Mouse (Mus musculus) megakaryocyte, embryonic 14.5 days (primary cell): ENCODE data around the gene Adam15. TPM values are rescaled to one million over a fixed set of nuclear protein-coding genes. Genes with fewer than 3 reads are reported as not detected.

ENCODE experiments used
- H3K27me3 ChIP-seq: replicated peaks from 2 replicates; pipeline ENCODE3; 2012; ENCODE audit warnings: inconsistent platforms
- H3K36me3 ChIP-seq: replicated peaks from 2 replicates; pipeline ENCODE3; 2012; ENCODE audit warnings: low read length, inconsistent platforms, mixed read lengths
- H3K4me1 ChIP-seq: 2 replicates; pipeline ENCODE4 v1.6.1; 2012; ENCODE audit warnings: inconsistent platforms
- H3K4me3 ChIP-seq: replicated peaks from 2 replicates; pipeline ENCODE3; 2012; ENCODE audit warnings: moderate library complexity, mild to moderate bottlenecking, inconsistent platforms
- H3K9me3 ChIP-seq: 2 replicates; pipeline ENCODE4 v1.6.1; 2012; ENCODE audit warnings: inconsistent platforms
- FLI1 ChIP-seq: IDR thresholded peaks from 2 replicates; pipeline ENCODE4 v1.6.1; 2012; ENCODE audit warnings: low read length, inconsistent platforms, mixed read lengths
- GATA1 ChIP-seq: IDR thresholded peaks from 3 replicates; pipeline ENCODE4 v1.6.1; 2012; ENCODE audit warnings: mixed read lengths, low read length, inconsistent platforms, borderline replicate concordance
- polyA plus RNA-seq: library from polyadenylated mRNA; stranded (reverse); fragments of >175 nt; gene quantifications from 2 replicates; pipeline ENCODE4 v1.2.3, GENCODE M21; 2012; ENCODE audit warnings: low replicate concordance; ENCODE audit not compliant: insufficient read depth

Gene Adam15
- polyA plus RNA-seq, 1 experiment = 135 TPM

GRCm38 (mm10) chr3:89304440-89304839, 45.4 kb downstream of the Adam15 start:
- Histone ChIP-seq H3K4me1 (peaks cover 10% of the 10 kb centered on the region), H3K9me3 (no peaks in the 10 kb centered on the region), H3K36me3 (no peaks in the 10 kb centered on the region), H3K27me3 (peaks cover 62% of the 10 kb centered on the region), H3K4me3 (no peak overlapping the region)
- TF ChIP-seq GATA1 (no peak), FLI1 (no peak)

GRCm38 (mm10) chr3:89300514-89300913, 49.3 kb downstream of the Adam15 start:
- Histone ChIP-seq H3K4me3 (no peak overlapping the region), H3K9me3 (no peaks in the 10 kb centered on the region), H3K36me3 (no peaks in the 10 kb centered on the region), H3K27me3 (peaks cover 55% of the 10 kb centered on the region), H3K4me1 (peaks cover 29% of the 10 kb centered on the region)
- TF ChIP-seq GATA1 (no peak), FLI1 (no peak)

- TF ChIP-seq FLI1 (no peak), GATA1 (no peak)
- H3K4me3 ChIP-seq = peak overlapping the region; percentile 84
- H3K27me3 ChIP-seq = peaks cover 51% of the 10 kb centered on the region
Observed at GRCm38 (mm10) chr3:89300071-89300470, 49.7 kb downstream of the Adam15 start.

GRCm38 (mm10) chr3:89299499-89299898, 50.3 kb downstream of the Adam15 start:
- Histone ChIP-seq H3K36me3 (no peaks in the 10 kb centered on the region), H3K4me3 (peak overlapping the region; percentile 84), H3K27me3 (peaks cover 45% of the 10 kb centered on the region), H3K9me3 (no peaks in the 10 kb centered on the region), H3K4me1 (peaks cover 29% of the 10 kb centered on the region)
- TF ChIP-seq FLI1 (no peak), GATA1 (no peak)

More at GRCm38 (mm10) chr3:89300071-89300470, 49.7 kb downstream of the Adam15 start:
- H3K4me1 ChIP-seq = peaks cover 29% of the 10 kb centered on the region
- H3K9me3 ChIP-seq = no peaks in the 10 kb centered on the region
- no peaks in the 10 kb centered on the region for H3K36me3 ChIP-seq

GRCm38 (mm10) chr3:89298908-89299307, 50.9 kb downstream of the Adam15 start:
- no peaks in the 10 kb centered on the region for H3K9me3 ChIP-seq
- H3K4me3 ChIP-seq = no peak overlapping the region
- TF ChIP-seq GATA1 = no peak
- no peak for TF ChIP-seq FLI1
- no peaks in the 10 kb centered on the region for H3K36me3 ChIP-seq
- H3K27me3 ChIP-seq = peaks cover 46% of the 10 kb centered on the region
- H3K4me1 ChIP-seq = peaks cover 29% of the 10 kb centered on the region

GRCm38 (mm10) chr3:89296761-89297396, 52.9 kb downstream of the Adam15 start:
- H3K9me3 ChIP-seq = no peaks in the 10 kb centered on the region
- H3K27me3 ChIP-seq = peaks cover 40% of the 10 kb centered on the region

GRCm38 (mm10) chr3:89295685-89296230, 54.0 kb downstream of the Adam15 start:
- H3K27me3 ChIP-seq = peaks cover 39% of the 10 kb centered on the region
- no peak overlapping the region for H3K4me3 ChIP-seq
- H3K4me1 ChIP-seq = peaks cover 37% of the 10 kb centered on the region
- TF ChIP-seq FLI1 = no peak
- TF ChIP-seq GATA1 = no peak
- no peaks in the 10 kb centered on the region for H3K36me3 ChIP-seq
- H3K9me3 ChIP-seq = no peaks in the 10 kb centered on the region

More at GRCm38 (mm10) chr3:89296761-89297396, 52.9 kb downstream of the Adam15 start:
- Histone ChIP-seq H3K4me3 (no peak overlapping the region), H3K4me1 (peaks cover 37% of the 10 kb centered on the region), H3K36me3 (no peaks in the 10 kb centered on the region)
- TF ChIP-seq GATA1 (no peak), FLI1 (no peak)

- Histone ChIP-seq H3K9me3 (no peaks in the 10 kb centered on the region), H3K27me3 (peaks cover 36% of the 10 kb centered on the region), H3K4me3 (no peak overlapping the region), H3K4me1 (peaks cover 25% of the 10 kb centered on the region), H3K36me3 (no peaks in the 10 kb centered on the region)
- TF ChIP-seq FLI1 = no peak
- TF ChIP-seq GATA1 = no peak
Observed at GRCm38 (mm10) chr3:89294195-89294594, 55.6 kb downstream of the Adam15 start.

- Histone ChIP-seq H3K9me3 (no peaks in the 10 kb centered on the region), H3K4me1 (peaks cover 24% of the 10 kb centered on the region), H3K4me3 (no peak overlapping the region), H3K36me3 (no peaks in the 10 kb centered on the region), H3K27me3 (peaks cover 40% of the 10 kb centered on the region)
- TF ChIP-seq FLI1 (no peak), GATA1 (no peak)
Observed at GRCm38 (mm10) chr3:89293247-89293918, 56.4 kb downstream of the Adam15 start.

- peaks cover 47% of the 10 kb centered on the region for H3K27me3 ChIP-seq
- TF ChIP-seq GATA1 (no peak), FLI1 (no peak)
- H3K4me1 ChIP-seq = peaks cover 30% of the 10 kb centered on the region
- H3K4me3 ChIP-seq = no peak overlapping the region
- H3K9me3 ChIP-seq = no peaks in the 10 kb centered on the region
- H3K36me3 ChIP-seq = no peaks in the 10 kb centered on the region
Observed at GRCm38 (mm10) chr3:89292303-89292702, 57.5 kb downstream of the Adam15 start.
